Mouse (Mus musculus) small intestine, adult 2 months (tissue): ENCODE measurements around the gene Man2a1. TPM values are rescaled to one million over a fixed set of nuclear protein-coding genes. Genes with fewer than 3 reads are reported as not detected.

Source experiments
- H3K27ac ChIP-seq: fragments of 200-500 bp; 2 replicates; pipeline ENCODE4 v1.5.1; 2012; ENCODE audit warnings: low read depth, low read length, control low read depth, inconsistent platforms; ENCODE audit not compliant: insufficient read depth
- H3K27me3 ChIP-seq: fragments of 200-500 bp; 2 replicates; pipeline ENCODE4 v1.6.1; 2012; ENCODE audit warnings: mild to moderate bottlenecking, moderate library complexity, low read length, inconsistent platforms; ENCODE audit not compliant: control insufficient read depth, insufficient read depth
- H3K36me3 ChIP-seq: fragments of 200-500 bp; 2 replicates; pipeline ENCODE4 v1.6.1; 2012; ENCODE audit warnings: mild to moderate bottlenecking, low read length, control low read depth, inconsistent platforms; ENCODE audit not compliant: control insufficient read depth, insufficient read depth
- H3K4me1 ChIP-seq: fragments of 200-500 bp; 2 replicates; pipeline ENCODE4 v1.6.1; 2012; ENCODE audit warnings: low read length, inconsistent platforms, mixed read lengths; ENCODE audit not compliant: control insufficient read depth, insufficient read depth, insufficient read length
- H3K4me3 ChIP-seq: fragments of 200-500 bp; 2 replicates; pipeline ENCODE4 v1.5.1; 2012; ENCODE audit warnings: low read depth, mild to moderate bottlenecking, control low read depth, inconsistent platforms, low read length, moderate library complexity
- CTCF ChIP-seq: fragments of 200-500 bp; IDR thresholded peaks from 2 replicates; pipeline ENCODE4 v1.5.1; 2012; ENCODE audit warnings: low read depth, mild to moderate bottlenecking, control low read depth, inconsistent platforms, low read length, moderate library complexity, mixed read lengths; ENCODE audit not compliant: insufficient replicate concordance, insufficient read length; ENCODE audit errors: extremely low read depth
- POLR2A ChIP-seq: fragments of 200-500 bp; IDR thresholded peaks from 2 replicates; pipeline ENCODE4 v1.6.1; 2012; ENCODE audit warnings: low read depth, mild to moderate bottlenecking, control low read depth, inconsistent platforms, low read length, moderate library complexity
- WGBS: fragments of 180-500 bp; shearing (Covaris S2); methylation state at CpG from one replicate; pipeline ENCODE4 v1.1.7; 2018; 5-methylcytosine and 5-hydroxymethylcytosine counted together
- polyA plus RNA-seq: library from polyadenylated mRNA; depleted of rRNA; stranded (reverse); fragments of >200 nt; gene quantifications from 2 replicates; pipeline ENCODE4 v1.2.3, GENCODE M21; 2012; rRNA removed

The Man2a1 gene
- polyA plus RNA-seq, 1 experiment = 6.7 TPM

DNA sequence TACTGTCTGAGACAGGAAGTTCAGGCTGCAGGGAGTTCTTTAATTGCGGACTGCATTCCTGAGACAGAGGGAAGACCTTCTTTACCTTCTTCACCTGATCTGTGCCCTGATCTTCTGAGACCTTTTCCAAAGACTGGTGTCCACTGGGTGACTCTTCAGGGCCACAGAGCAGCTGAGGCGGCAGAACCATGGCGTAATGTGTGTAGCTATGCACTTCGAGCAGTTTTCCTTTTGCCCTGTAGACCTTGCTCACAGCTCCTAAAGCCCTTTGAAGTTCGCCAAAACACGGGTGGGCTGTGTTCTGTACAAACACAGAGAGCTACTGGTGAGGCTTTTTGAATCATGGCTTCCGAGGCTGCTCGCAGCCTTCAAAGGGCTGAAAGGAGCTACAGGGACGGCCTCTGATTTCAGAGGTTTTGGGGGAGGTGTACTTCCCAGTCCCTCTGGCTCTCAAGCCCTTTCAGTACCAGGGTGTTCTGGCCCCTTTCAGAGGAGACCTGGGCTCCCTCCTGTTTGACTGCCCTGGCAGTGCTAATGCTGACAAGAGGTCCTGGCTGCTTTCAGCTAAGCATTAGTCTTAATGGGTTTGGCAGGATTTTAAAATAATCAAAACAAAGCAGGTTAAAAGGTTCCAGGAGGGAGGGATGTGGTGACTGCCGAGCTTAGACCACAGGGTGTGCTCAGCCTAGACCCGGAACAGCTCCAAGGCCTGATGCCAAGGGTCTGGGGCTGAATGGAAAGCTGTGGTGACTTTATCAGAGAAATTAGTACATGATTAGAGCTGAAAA lies 201.8 kb downstream of the Man2a1 start:
- Histone ChIP-seq H3K4me1 (no peaks in the 10 kb centered on the region), H3K27ac (no peak overlapping the region), H3K27me3 (no peaks in the 10 kb centered on the region), H3K4me3 (no peak overlapping the region), H3K36me3 (no peaks in the 10 kb centered on the region)
- TF ChIP-seq CTCF (no peak), POLR2A (no peak)
- WGBS = 60% methylated on average over 11 of the region's 11 CpGs

DNA sequence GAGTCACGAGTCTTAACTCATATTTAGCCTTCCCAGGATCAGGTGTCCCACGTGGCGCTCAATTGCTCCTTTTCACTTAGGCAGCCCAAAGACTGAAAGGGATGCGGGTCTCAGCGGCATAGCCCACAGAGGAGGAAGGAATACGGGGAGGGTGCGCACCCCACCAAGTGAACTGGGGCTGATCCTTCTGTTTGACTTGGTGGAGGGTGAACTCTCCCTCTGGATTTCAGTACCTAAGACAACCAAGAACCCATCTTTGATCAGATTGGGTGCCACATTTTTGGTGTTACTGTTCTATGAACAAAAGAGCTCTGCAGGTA lies 202.4 kb downstream of the Man2a1 start:
- Histone ChIP-seq H3K4me3 (no peak overlapping the region), H3K4me1 (no peaks in the 10 kb centered on the region), H3K27me3 (no peaks in the 10 kb centered on the region), H3K36me3 (no peaks in the 10 kb centered on the region), H3K27ac (no peak overlapping the region)
- WGBS = 77% methylated on average over 7 of the region's 7 CpGs
- TF ChIP-seq POLR2A (no peak), CTCF (no peak)

Other genes starting within 250 kb of the Man2a1 start
- not detected in 2 replicates for gene 4930583I09Rik, start 235.3 kb downstream of the Man2a1 start, polyA plus RNA-seq